Mouse (Mus musculus): ENCODE measurements around the gene Snx4. TPM values are rescaled to one million over a fixed set of nuclear protein-coding genes. Genes with fewer than 3 reads are reported as not detected.

Gene Snx4
- total and polyA plus RNA-seq, 2 experiments from 2014 or later, result 68.5 to 73.0 TPM

DNA sequence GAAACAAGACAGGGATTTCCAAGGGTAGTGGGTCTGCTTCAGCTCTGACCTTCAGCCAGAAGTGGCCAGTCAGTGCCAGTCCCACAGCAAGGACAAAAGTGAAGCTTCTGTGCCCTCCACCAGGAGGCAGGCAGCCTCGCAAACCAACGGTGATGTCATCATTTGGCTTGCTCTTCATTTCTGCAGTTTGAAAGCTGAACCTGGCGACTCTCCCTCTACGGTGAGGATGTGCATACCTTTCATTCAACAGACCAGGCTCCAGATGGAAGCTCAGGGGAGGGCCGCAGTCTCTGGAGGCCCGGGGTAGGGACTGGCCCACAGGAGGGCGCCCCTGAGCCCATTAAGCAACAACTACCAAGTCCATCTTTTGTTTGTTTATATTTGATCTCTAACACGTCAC is 85.9 kb downstream of the Snx4 start:
- H3K36me3 ChIP-seq (replicated peaks; ENCODE audit: control insufficient read depth, insufficient read depth, low read length), result no peaks in the 10 kb centered on the region
- 6% methylated on average over 8 of the region's 8 CpGs for WGBS
- no peak overlapping the region for H3K9ac ChIP-seq (replicated peaks; ENCODE audit: low read depth, low read length)
- TF ChIP-seq CTCF (IDR thresholded peaks at IDR 0.05; ENCODE audit: low read depth) (peak; percentile 82), EP300 (IDR thresholded peaks at IDR 0.05; ENCODE audit: low read depth) (0 out of 2 replicates have a peak, but pooled peaks have one; percentile 47)
- H3K9me3 ChIP-seq (replicated peaks; ENCODE audit: control insufficient read depth, low read length), result no peaks in the 10 kb centered on the region
- peak; percentile 97 for ATAC-seq (ENCODE audit: insufficient read depth, low read depth)
- H3K4me1 ChIP-seq (ENCODE audit: control insufficient read depth, insufficient read depth), result no peaks in the 10 kb centered on the region
- H3K4me2 ChIP-seq (ENCODE audit: low read depth, low read length), result peak overlapping the region; percentile 16
- peak; percentile 94 for DNase-seq (ENCODE audit: low spot score)
- 0 out of 2 replicates have a peak overlapping the region, but pooled peaks have one; percentile 2 for H3K4me3 ChIP-seq (ENCODE audit: low read depth, low read length)
- H3K27ac ChIP-seq (ENCODE audit: low read depth), result peak overlapping the region; percentile 71
- H3K27me3 ChIP-seq (ENCODE audit: control insufficient read depth, insufficient read depth, low read length), result no peaks in the 10 kb centered on the region

DNA sequence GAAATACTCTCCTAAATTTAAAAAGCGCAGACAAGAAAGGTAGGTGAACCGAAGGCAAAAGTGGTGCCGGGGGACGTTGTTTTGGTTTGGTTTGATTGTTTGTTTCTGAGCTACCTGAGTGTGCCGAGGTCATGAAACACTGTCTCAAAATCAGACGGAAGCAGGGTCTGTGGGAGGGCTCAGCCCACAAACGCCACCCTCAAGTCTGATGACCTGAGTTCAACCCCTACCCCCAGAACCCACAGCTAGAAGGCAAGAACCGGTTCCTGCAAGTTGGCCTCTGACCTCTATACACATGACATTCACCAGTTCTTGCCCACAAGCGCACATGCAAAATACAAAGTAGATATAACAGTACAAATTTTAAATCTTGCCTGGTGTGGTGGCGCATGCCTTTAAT is 86.4 kb downstream of the Snx4 start:
- ATAC-seq (ENCODE audit: insufficient read depth, low read depth) (no peak), DNase-seq (ENCODE audit: low spot score) (no peak)
- Histone ChIP-seq H3K4me1 (ENCODE audit: control insufficient read depth, insufficient read depth) (no peaks in the 10 kb centered on the region), H3K9me3 (replicated peaks; ENCODE audit: control insufficient read depth, low read length) (no peaks in the 10 kb centered on the region), H3K27ac (ENCODE audit: low read depth) (no peak overlapping the region), H3K27me3 (ENCODE audit: control insufficient read depth, insufficient read depth, low read length) (no peaks in the 10 kb centered on the region), H3K9ac (replicated peaks; ENCODE audit: low read depth, low read length) (no peak overlapping the region), H3K4me3 (ENCODE audit: low read depth, low read length) (0 out of 2 replicates have a peak overlapping the region, but pooled peaks have one; percentile 2), H3K36me3 (replicated peaks; ENCODE audit: control insufficient read depth, insufficient read depth, low read length) (no peaks in the 10 kb centered on the region), H3K4me2 (ENCODE audit: low read depth, low read length) (peak overlapping the region; percentile 16)
- 70% methylated on average over 10 of the region's 10 CpGs for WGBS
- no peak for TF ChIP-seq EP300 (IDR thresholded peaks at IDR 0.05; ENCODE audit: low read depth)
- TF ChIP-seq CTCF (IDR thresholded peaks at IDR 0.05; ENCODE audit: low read depth), result no peak

DNA sequence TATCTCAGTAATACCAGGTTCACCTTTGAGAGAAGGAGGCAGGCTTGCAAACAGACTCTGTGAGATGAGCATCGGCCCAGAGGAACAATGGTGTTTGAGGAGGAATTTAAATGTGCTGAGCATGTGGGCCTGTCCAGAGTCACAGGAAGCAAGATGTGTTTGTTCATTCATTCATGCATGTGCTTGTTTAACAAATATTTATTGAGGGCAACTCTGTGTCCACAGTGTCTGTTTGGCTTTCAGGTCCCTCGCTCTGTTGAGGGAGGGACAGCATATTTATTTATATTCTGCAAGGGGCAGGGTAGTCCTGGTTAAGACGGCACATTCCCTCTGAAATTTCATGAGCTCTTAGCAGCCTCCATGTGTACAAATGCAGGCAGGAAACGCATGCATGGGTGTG is 87.2 kb downstream of the Snx4 start:
- no peaks in the 10 kb centered on the region for H3K36me3 ChIP-seq (replicated peaks; ENCODE audit: control insufficient read depth, insufficient read depth, low read length)
- H3K27me3 ChIP-seq (ENCODE audit: control insufficient read depth, insufficient read depth, low read length), result no peaks in the 10 kb centered on the region
- H3K4me3 ChIP-seq (ENCODE audit: low read depth, low read length), result no peak overlapping the region
- ATAC-seq (ENCODE audit: insufficient read depth, low read depth) (no peak), DNase-seq (ENCODE audit: low spot score) (no peak)
- no peaks in the 10 kb centered on the region for H3K4me1 ChIP-seq (ENCODE audit: control insufficient read depth, insufficient read depth)
- no peak overlapping the region for H3K4me2 ChIP-seq (ENCODE audit: low read depth, low read length)
- no peak for TF ChIP-seq EP300 (IDR thresholded peaks at IDR 0.05; ENCODE audit: low read depth)
- TF ChIP-seq CTCF (IDR thresholded peaks at IDR 0.05; ENCODE audit: low read depth), result no peak
- no peak overlapping the region for H3K27ac ChIP-seq (ENCODE audit: low read depth)
- no peak overlapping the region for H3K9ac ChIP-seq (replicated peaks; ENCODE audit: low read depth, low read length)
- H3K9me3 ChIP-seq (replicated peaks; ENCODE audit: control insufficient read depth, low read length), result no peaks in the 10 kb centered on the region
- 71% methylated on average over 4 of the region's 4 CpGs for WGBS

- Histone ChIP-seq H3K4me3 (ENCODE audit: low read depth, low read length) (no peak overlapping the region), H3K4me1 (ENCODE audit: control insufficient read depth, insufficient read depth) (no peaks in the 10 kb centered on the region), H3K36me3 (replicated peaks; ENCODE audit: control insufficient read depth, insufficient read depth, low read length) (no peaks in the 10 kb centered on the region), H3K27ac (ENCODE audit: low read depth) (no peak overlapping the region), H3K27me3 (ENCODE audit: control insufficient read depth, insufficient read depth, low read length) (no peaks in the 10 kb centered on the region), H3K4me2 (ENCODE audit: low read depth, low read length) (no peak overlapping the region), H3K9ac (replicated peaks; ENCODE audit: low read depth, low read length) (no peak overlapping the region), H3K9me3 (replicated peaks; ENCODE audit: control insufficient read depth, low read length) (no peaks in the 10 kb centered on the region)
- TF ChIP-seq CTCF (IDR thresholded peaks at IDR 0.05; ENCODE audit: low read depth), result no peak
- no peak for TF ChIP-seq EP300 (IDR thresholded peaks at IDR 0.05; ENCODE audit: low read depth)
- no peak for DNase-seq (ENCODE audit: low spot score)
- ATAC-seq (ENCODE audit: insufficient read depth, low read depth), result no peak
- 74% methylated on average over 2 of the region's 2 CpGs for WGBS
Observed at GRCm38 (mm10) chr16:33339476-33339875, 88.2 kb downstream of the Snx4 start.

DNA sequence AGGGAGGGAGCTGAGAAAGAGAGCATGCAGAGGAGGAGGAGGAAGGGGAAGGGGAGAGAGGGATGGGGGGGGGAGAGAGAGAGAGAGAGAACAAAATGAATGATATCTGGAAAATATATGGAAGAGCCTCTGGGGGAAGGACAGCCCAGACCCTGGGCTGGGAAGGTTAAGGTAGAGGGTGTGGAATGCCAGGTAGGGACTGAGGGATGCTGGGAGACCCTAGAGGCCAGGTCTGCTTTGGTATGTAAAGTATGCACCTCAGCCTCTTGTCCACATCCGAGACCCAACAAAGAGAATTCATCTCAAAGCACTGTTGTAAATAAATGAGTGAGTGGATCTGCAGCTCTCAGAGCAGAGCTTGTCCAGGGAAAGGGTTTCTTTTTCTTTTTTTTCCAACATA is 91.1 kb downstream of the Snx4 start:
- WGBS, result 57% methylated on average over 1 of the region's 1 CpGs
- no peak overlapping the region for H3K27ac ChIP-seq (ENCODE audit: low read depth)
- H3K27me3 ChIP-seq (ENCODE audit: control insufficient read depth, insufficient read depth, low read length), result no peaks in the 10 kb centered on the region
- TF ChIP-seq CTCF (IDR thresholded peaks at IDR 0.05; ENCODE audit: low read depth), result no peak
- H3K9ac ChIP-seq (replicated peaks; ENCODE audit: low read depth, low read length), result no peak overlapping the region
- no peak overlapping the region for H3K4me3 ChIP-seq (ENCODE audit: low read depth, low read length)
- no peaks in the 10 kb centered on the region for H3K9me3 ChIP-seq (replicated peaks; ENCODE audit: control insufficient read depth, low read length)
- no peak overlapping the region for H3K4me2 ChIP-seq (ENCODE audit: low read depth, low read length)
- DNase-seq (ENCODE audit: low spot score) (no peak), ATAC-seq (ENCODE audit: insufficient read depth, low read depth) (no peak)
- no peaks in the 10 kb centered on the region for H3K36me3 ChIP-seq (replicated peaks; ENCODE audit: control insufficient read depth, insufficient read depth, low read length)
- H3K4me1 ChIP-seq (ENCODE audit: control insufficient read depth, insufficient read depth), result no peaks in the 10 kb centered on the region

DNA sequence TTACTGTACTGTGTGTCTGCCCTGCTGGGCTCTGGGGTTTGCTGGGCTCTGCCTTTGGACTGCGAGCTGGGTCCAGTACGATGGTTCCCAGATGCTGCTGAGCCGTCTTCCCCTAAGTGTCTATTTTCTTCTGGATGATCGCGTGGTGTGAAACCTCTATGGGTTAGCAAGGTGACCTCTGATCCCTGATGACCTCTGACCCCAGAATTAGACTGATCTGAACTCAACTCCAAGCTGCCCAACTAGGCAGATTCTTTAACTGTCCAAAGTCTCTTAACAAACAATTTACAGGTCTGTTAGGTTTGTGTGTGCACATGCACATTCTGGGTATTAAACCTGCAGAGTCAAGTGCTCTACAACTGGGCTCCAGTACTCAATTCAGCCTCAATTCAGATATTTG is 91.9 kb downstream of the Snx4 start:
- H3K27me3 ChIP-seq (ENCODE audit: control insufficient read depth, insufficient read depth, low read length), result no peaks in the 10 kb centered on the region
- ATAC-seq (ENCODE audit: insufficient read depth, low read depth) (no peak), DNase-seq (ENCODE audit: low spot score) (no peak)
- H3K27ac ChIP-seq (ENCODE audit: low read depth), result no peak overlapping the region
- H3K36me3 ChIP-seq (replicated peaks; ENCODE audit: control insufficient read depth, insufficient read depth, low read length), result no peaks in the 10 kb centered on the region
- H3K4me1 ChIP-seq (ENCODE audit: control insufficient read depth, insufficient read depth), result no peaks in the 10 kb centered on the region
- H3K9me3 ChIP-seq (replicated peaks; ENCODE audit: control insufficient read depth, low read length), result no peaks in the 10 kb centered on the region
- WGBS, result 72% methylated on average over 5 of the region's 5 CpGs
- H3K9ac ChIP-seq (replicated peaks; ENCODE audit: low read depth, low read length), result no peak overlapping the region
- H3K4me2 ChIP-seq (ENCODE audit: low read depth, low read length), result no peak overlapping the region
- TF ChIP-seq CTCF (IDR thresholded peaks at IDR 0.05; ENCODE audit: low read depth) (no peak), EP300 (IDR thresholded peaks at IDR 0.05; ENCODE audit: low read depth) (no peak)
- no peak overlapping the region for H3K4me3 ChIP-seq (ENCODE audit: low read depth, low read length)
